Mouse (Mus musculus) neural tube, embryonic 11.5 days (tissue): Measurements from ENCODE around the gene Ggcx. TPM values are rescaled to one million over a fixed set of nuclear protein-coding genes. Genes with fewer than 3 reads are reported as not detected.

Source experiments
- ATAC-seq: fragments of 200-750 bp; cut with Nextera tagmentation; 2 replicates; pipeline ENCODE4 v1.8.0; 2017; ENCODE audit warnings: moderate number of reproducible peaks, mild to moderate bottlenecking, moderate TSS enrichment, moderate library complexity; ENCODE audit not compliant: insufficient read depth, low FRiP score, low TSS enrichment
- DNase-seq: peaks from one replicate; pipeline ENCODE4 v3.0.0-alpha.2; 2015; ENCODE audit warnings: low spot score
- H3K27ac ChIP-seq: fragments of 300-500 bp; sonication (generic); 2 replicates; pipeline ENCODE4 v1.5.1; 2014; ENCODE audit warnings: low read depth, mild to moderate bottlenecking, low read length
- H3K27me3 ChIP-seq: fragments of 300-500 bp; sonication (generic); 2 replicates; pipeline ENCODE4 v1.6.1; 2014; ENCODE audit warnings: mild to moderate bottlenecking, low read length, mixed read lengths; ENCODE audit not compliant: control insufficient read depth, insufficient read depth
- H3K36me3 ChIP-seq: fragments of 300-500 bp; sonication (generic); 2 replicates; pipeline ENCODE4 v1.6.1; 2014; ENCODE audit warnings: mild to moderate bottlenecking, low read length, moderate library complexity, mixed read lengths; ENCODE audit not compliant: control insufficient read depth, insufficient read depth
- H3K4me1 ChIP-seq: fragments of 300-500 bp; sonication (generic); 2 replicates; pipeline ENCODE4 v1.6.1; 2014; ENCODE audit warnings: low read length, mixed read lengths; ENCODE audit not compliant: control insufficient read depth, insufficient read depth
- H3K4me2 ChIP-seq: fragments of 300-500 bp; sonication (generic); 2 replicates; pipeline ENCODE4 v1.6.1; 2014; ENCODE audit warnings: low read depth, mild to moderate bottlenecking, moderate library complexity
- H3K4me3 ChIP-seq: fragments of 300-500 bp; sonication (generic); 2 replicates; pipeline ENCODE4 v1.5.1; 2014; ENCODE audit warnings: low read depth, low read length
- H3K9ac ChIP-seq: fragments of 300-500 bp; sonication (generic); 2 replicates; pipeline ENCODE4 v1.6.1; 2014; ENCODE audit warnings: mild to moderate bottlenecking, low read length
- H3K9me3 ChIP-seq: fragments of 300-500 bp; sonication (generic); 2 replicates; pipeline ENCODE4 v1.6.1; 2016; ENCODE audit warnings: low read length; ENCODE audit not compliant: control insufficient read depth
- WGBS: fragments of 180-500 bp; shearing (Covaris S2); extraction: QIAGEN DNeasy Blood & Tissue Kit; methylation state at CpG from one replicate; pipeline ENCODE4 v1.1.7; 2014; 5-methylcytosine and 5-hydroxymethylcytosine counted together
- polyA plus RNA-seq: library from polyadenylated mRNA; unstranded; fragments of >200 nt; fragmentation: Nextera tagmentation; extraction: Ambion mirVana; gene quantifications from 2 replicates; pipeline ENCODE4 v1.2.1, GENCODE M21; 2014

Ggcx gene
- polyA plus RNA-seq, 1 experiment from 2014 or later = 11.2 TPM

GRCm38 (mm10) chr6:72389941-72390771 is 24.0 kb upstream of the Ggcx start, which contains the start of gene Vamp8:
TSS of gene Vamp8 (minus strand) at chr6:72390703.
- Histone ChIP-seq H3K4me2 (peak within 1 kb of the TSS; percentile 43), H3K27ac (0 out of 2 replicates have a peak within 1 kb of the TSS, but pooled peaks have one; percentile 3), H3K36me3 (no peaks in the 10 kb centered on the region), H3K9ac (peak within 1 kb of the TSS; percentile 56), H3K27me3 (0 out of 2 replicates have a peak, but pooled peaks cover 5% of the 10 kb centered on the region), H3K4me3 (peak within 1 kb of the TSS; percentile 39), H3K9me3 (no peaks in the 10 kb centered on the region), H3K4me1 (peaks cover 5% of the 10 kb centered on the region; the same call in 1 of the 2 replicates)
- DNase-seq = peak; percentile 54
- peak; percentile 45; the same call in 1 of the 2 replicates for ATAC-seq
- 1% methylated on average over 30 of the region's 33 CpGs for WGBS

GRCm38 (mm10) chr6:72390795-72391521 is 23.1 kb upstream of the Ggcx start:
- peak; percentile 31 for DNase-seq
- ATAC-seq = no peak
- H3K9me3 ChIP-seq = no peaks in the 10 kb centered on the region
- 19% methylated on average over 12 of the region's 12 CpGs for WGBS
- no peak overlapping the region for H3K27ac ChIP-seq
- no peak overlapping the region for H3K4me3 ChIP-seq
- no peaks in the 10 kb centered on the region for H3K36me3 ChIP-seq
- H3K4me1 ChIP-seq = peaks cover 5% of the 10 kb centered on the region; the same call in 1 of the 2 replicates
- 0 out of 2 replicates have a peak, but pooled peaks cover 5% of the 10 kb centered on the region for H3K27me3 ChIP-seq
- peak overlapping the region; percentile 43 for H3K4me2 ChIP-seq
- no peak overlapping the region for H3K9ac ChIP-seq

GRCm38 (mm10) chr6:72392341-72392740 is 21.8 kb upstream of the Ggcx start:
- no peaks in the 10 kb centered on the region for H3K9me3 ChIP-seq
- no peaks in the 10 kb centered on the region for H3K36me3 ChIP-seq
- H3K27me3 ChIP-seq = 0 out of 2 replicates have a peak, but pooled peaks cover 5% of the 10 kb centered on the region
- H3K4me2 ChIP-seq = no peak overlapping the region
- WGBS = 88% methylated on average over 5 of the region's 5 CpGs
- DNase-seq (no peak), ATAC-seq (no peak)
- peaks cover 5% of the 10 kb centered on the region; the same call in 1 of the 2 replicates for H3K4me1 ChIP-seq
- H3K9ac ChIP-seq = no peak overlapping the region
- no peak overlapping the region for H3K4me3 ChIP-seq
- no peak overlapping the region for H3K27ac ChIP-seq

GRCm38 (mm10) chr6:72396837-72397251 is 17.3 kb upstream of the Ggcx start:
- ATAC-seq (no peak), DNase-seq (no peak)
- no peaks in the 10 kb centered on the region for H3K36me3 ChIP-seq
- H3K27ac ChIP-seq = no peak overlapping the region
- no peaks in the 10 kb centered on the region for H3K9me3 ChIP-seq
- H3K4me1 ChIP-seq = no peaks in the 10 kb centered on the region
- 83% methylated on average over 10 of the region's 10 CpGs for WGBS
- H3K4me3 ChIP-seq = no peak overlapping the region
- H3K4me2 ChIP-seq = no peak overlapping the region
- no peak overlapping the region for H3K9ac ChIP-seq
- no peaks in the 10 kb centered on the region for H3K27me3 ChIP-seq

GRCm38 (mm10) chr6:72399967-72400366 is 14.1 kb upstream of the Ggcx start:
- no peaks in the 10 kb centered on the region for H3K36me3 ChIP-seq
- no peak for ATAC-seq
- H3K9me3 ChIP-seq = no peaks in the 10 kb centered on the region
- H3K27ac ChIP-seq = no peak overlapping the region
- H3K4me2 ChIP-seq = no peak overlapping the region
- WGBS = 47% methylated on average over 2 of the region's 2 CpGs
- no peaks in the 10 kb centered on the region for H3K27me3 ChIP-seq
- H3K4me3 ChIP-seq = no peak overlapping the region
- peak; percentile 40 for DNase-seq
- no peaks in the 10 kb centered on the region for H3K4me1 ChIP-seq
- H3K9ac ChIP-seq = no peak overlapping the region

GRCm38 (mm10) chr6:72401875-72402274 is 12.2 kb upstream of the Ggcx start:
- H3K9ac ChIP-seq = no peak overlapping the region
- H3K27me3 ChIP-seq = no peaks in the 10 kb centered on the region
- no peak overlapping the region for H3K27ac ChIP-seq
- H3K4me3 ChIP-seq = no peak overlapping the region
- H3K36me3 ChIP-seq = no peaks in the 10 kb centered on the region
- DNase-seq (peak; percentile 60), ATAC-seq (no peak)
- no peaks in the 10 kb centered on the region for H3K9me3 ChIP-seq
- 19% methylated on average over 7 of the region's 7 CpGs for WGBS
- no peak overlapping the region for H3K4me2 ChIP-seq
- H3K4me1 ChIP-seq = no peaks in the 10 kb centered on the region

GRCm38 (mm10) chr6:72405356-72405755 is 8.8 kb upstream of the Ggcx start:
- WGBS = 79% methylated on average over 7 of the region's 7 CpGs
- H3K9ac ChIP-seq = no peak overlapping the region

GRCm38 (mm10) chr6:72407119-72407518 is 7.0 kb upstream of the Ggcx start:
- no peaks in the 10 kb centered on the region for H3K36me3 ChIP-seq
- DNase-seq (peak; percentile 88), ATAC-seq (no peak)
- no peak overlapping the region for H3K9ac ChIP-seq
- no peaks in the 10 kb centered on the region for H3K4me1 ChIP-seq
- H3K4me2 ChIP-seq = no peak overlapping the region
- no peaks in the 10 kb centered on the region for H3K27me3 ChIP-seq
- no peak overlapping the region for H3K4me3 ChIP-seq
- WGBS = 7% methylated on average over 5 of the region's 5 CpGs
- no peaks in the 10 kb centered on the region for H3K9me3 ChIP-seq
- no peak overlapping the region for H3K27ac ChIP-seq

More at GRCm38 (mm10) chr6:72405356-72405755, 8.8 kb upstream of the Ggcx start:
- no peak overlapping the region for H3K4me3 ChIP-seq
- H3K36me3 ChIP-seq = no peaks in the 10 kb centered on the region
- H3K27ac ChIP-seq = no peak overlapping the region
- no peak overlapping the region for H3K4me2 ChIP-seq
- H3K4me1 ChIP-seq = no peaks in the 10 kb centered on the region
- ATAC-seq (no peak), DNase-seq (no peak)
- H3K9me3 ChIP-seq = no peaks in the 10 kb centered on the region
- H3K27me3 ChIP-seq = no peaks in the 10 kb centered on the region
